Mouse (Mus musculus) limb, embryonic 12.5 days (tissue): Measurements from ENCODE around the gene Prtg. TPM values are rescaled to one million over a fixed set of nuclear protein-coding genes. Genes with fewer than 3 reads are reported as not detected.

ENCODE experiments used
- ATAC-seq: fragments of 200-750 bp; cut with Nextera tagmentation; 2 replicates; pipeline ENCODE4 v1.8.0; 2017; ENCODE audit warnings: low read depth, moderate TSS enrichment; ENCODE audit not compliant: insufficient number of reproducible peaks, insufficient read depth, low FRiP score, low TSS enrichment
- H3K27ac ChIP-seq: fragments of 300-500 bp; sonication (generic); 2 replicates; pipeline ENCODE4 v1.5.1; 2016; ENCODE audit warnings: mild to moderate bottlenecking, moderate library complexity
- H3K27me3 ChIP-seq: fragments of 300-500 bp; sonication (generic); 2 replicates; pipeline ENCODE4 v1.6.1; 2016; ENCODE audit warnings: mild to moderate bottlenecking, moderate library complexity
- H3K36me3 ChIP-seq: fragments of 300-500 bp; sonication (generic); 2 replicates; pipeline ENCODE4 v1.6.1; 2016; ENCODE audit warnings: mild to moderate bottlenecking, moderate library complexity
- H3K4me1 ChIP-seq: fragments of 300-500 bp; sonication (generic); replicated peaks from 2 replicates; pipeline ENCODE4 v1.6.1; 2016
- H3K4me2 ChIP-seq: fragments of 300-500 bp; sonication (generic); 2 replicates; pipeline ENCODE4 v1.6.1; 2016; ENCODE audit warnings: mild to moderate bottlenecking, moderate library complexity
- H3K4me3 ChIP-seq: fragments of 300-500 bp; sonication (generic); replicated peaks from 2 replicates; pipeline ENCODE4 v1.5.1; 2016; ENCODE audit warnings: mild to moderate bottlenecking
- H3K9ac ChIP-seq: fragments of 300-500 bp; sonication (generic); replicated peaks from 2 replicates; pipeline ENCODE4 v1.6.1; 2016; ENCODE audit warnings: mild to moderate bottlenecking, moderate library complexity
- H3K9me3 ChIP-seq: fragments of 300-500 bp; sonication (generic); 2 replicates; pipeline ENCODE4 v1.6.1; 2016; ENCODE audit warnings: mild to moderate bottlenecking, moderate library complexity
- WGBS: fragments of 180-500 bp; shearing (Covaris S2); methylation state at CpG from one replicate; pipeline ENCODE4 v1.1.7; 2016; 5-methylcytosine and 5-hydroxymethylcytosine counted together
- polyA plus RNA-seq: library from polyadenylated mRNA; unstranded; fragments of >200 nt; fragmentation: Nextera tagmentation; extraction: Ambion mirVana; gene quantifications from 2 replicates; pipeline ENCODE4 v1.2.1, GENCODE M21; 2016

Prtg gene
- polyA plus RNA-seq, 1 experiment from 2014 or later = 0.95 TPM

DNA sequence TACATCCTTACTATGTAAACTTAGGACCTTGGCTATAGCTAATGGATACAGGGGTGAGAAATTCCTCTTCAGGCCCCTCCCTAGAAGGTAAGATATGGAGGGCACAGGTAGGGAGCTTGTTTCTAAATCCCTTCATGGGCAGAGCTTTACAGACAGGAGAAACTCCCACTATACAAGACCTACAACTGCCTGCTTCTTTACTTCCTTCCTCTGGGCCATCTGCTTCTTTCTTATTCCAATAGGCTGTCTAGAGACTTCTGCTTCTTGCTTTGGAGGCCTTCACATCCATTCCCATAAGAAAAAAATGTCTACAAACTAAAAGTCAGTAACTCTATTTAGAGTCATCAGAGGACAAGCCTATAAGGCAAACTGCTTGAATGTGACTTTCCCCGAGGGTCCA, 18.9 kb upstream of the Prtg start:
- no peak overlapping the region for H3K9ac ChIP-seq
- H3K4me3 ChIP-seq = no peak overlapping the region
- 95% methylated on average over 1 of the region's 1 CpGs for WGBS
- no peaks in the 10 kb centered on the region for H3K9me3 ChIP-seq
- ATAC-seq = no peak
- H3K27ac ChIP-seq = no peak overlapping the region
- 0 out of 2 replicates have a peak, but pooled peaks cover 8% of the 10 kb centered on the region for H3K27me3 ChIP-seq
- no peaks in the 10 kb centered on the region for H3K36me3 ChIP-seq
- H3K4me2 ChIP-seq = no peak overlapping the region
- peaks cover 14% of the 10 kb centered on the region for H3K4me1 ChIP-seq

DNA sequence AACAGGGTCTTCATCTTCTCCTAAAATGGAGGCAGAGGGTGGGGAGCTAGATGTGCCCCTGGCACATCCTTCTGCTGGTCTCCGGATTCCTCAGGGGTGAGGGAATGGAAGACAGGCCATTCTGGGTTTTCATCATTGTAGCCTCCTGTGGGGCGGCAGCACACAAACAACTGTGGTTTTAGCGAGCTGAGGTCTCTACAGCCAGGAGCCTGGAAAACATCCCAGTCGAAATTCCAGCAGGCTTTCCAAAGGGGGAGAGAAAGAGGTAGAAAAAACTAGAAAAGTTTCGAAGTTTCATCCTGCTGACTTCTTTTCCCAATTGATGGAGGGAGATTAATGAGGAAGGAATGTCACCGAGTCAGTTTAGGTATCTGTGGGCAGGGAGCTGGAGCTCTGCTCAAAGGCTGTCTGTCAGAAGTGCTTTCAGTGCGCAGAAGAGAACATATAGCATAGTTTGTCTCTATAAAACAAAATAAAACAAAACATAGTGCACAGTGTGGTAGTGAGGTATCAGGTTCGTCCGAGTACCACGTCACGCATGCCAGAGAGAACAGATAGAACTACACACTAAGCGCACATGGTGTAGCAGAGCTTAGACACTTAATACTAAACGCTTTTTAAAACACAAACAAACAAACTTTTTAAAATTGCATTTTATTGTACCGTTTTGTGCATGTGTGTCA, 16.0 kb upstream of the Prtg start:
- H3K4me3 ChIP-seq = no peak overlapping the region
- peaks cover 14% of the 10 kb centered on the region for H3K4me1 ChIP-seq
- no peaks in the 10 kb centered on the region for H3K9me3 ChIP-seq
- no peak overlapping the region for H3K9ac ChIP-seq
- 48% methylated on average over 14 of the region's 14 CpGs for WGBS
- H3K27ac ChIP-seq = no peak overlapping the region
- ATAC-seq = no peak
- no peak overlapping the region for H3K4me2 ChIP-seq
- no peaks in the 10 kb centered on the region for H3K36me3 ChIP-seq
- H3K27me3 ChIP-seq = 0 out of 2 replicates have a peak, but pooled peaks cover 8% of the 10 kb centered on the region

DNA sequence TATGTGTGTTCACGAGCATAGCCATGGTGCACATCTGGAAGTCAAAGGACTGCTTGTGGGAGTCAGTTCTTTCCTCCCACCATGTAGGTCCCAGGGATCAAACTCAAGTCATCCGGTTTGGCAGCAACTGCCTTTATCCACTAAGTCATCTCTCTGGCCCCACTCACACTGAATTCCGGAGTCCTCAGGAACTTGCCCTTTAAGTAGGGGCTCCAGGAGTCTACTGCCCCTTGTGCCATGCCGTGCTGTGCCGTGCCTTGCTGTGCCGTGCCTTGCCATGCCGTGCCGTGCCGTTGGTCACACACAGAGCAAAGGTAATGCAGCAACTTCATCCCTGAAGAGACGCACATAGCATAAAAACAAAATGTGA, 15.5 kb upstream of the Prtg start:
- no peak for ATAC-seq
- H3K4me1 ChIP-seq = peaks cover 14% of the 10 kb centered on the region
- H3K4me2 ChIP-seq = peak overlapping the region; percentile 21; the same call in 1 of the 2 replicates
- H3K27ac ChIP-seq = no peak overlapping the region
- H3K9ac ChIP-seq = no peak overlapping the region
- H3K4me3 ChIP-seq = no peak overlapping the region
- H3K27me3 ChIP-seq = 0 out of 2 replicates have a peak, but pooled peaks cover 8% of the 10 kb centered on the region
- 20% methylated on average over 10 of the region's 10 CpGs for WGBS
- H3K36me3 ChIP-seq = no peaks in the 10 kb centered on the region
- no peaks in the 10 kb centered on the region for H3K9me3 ChIP-seq

DNA sequence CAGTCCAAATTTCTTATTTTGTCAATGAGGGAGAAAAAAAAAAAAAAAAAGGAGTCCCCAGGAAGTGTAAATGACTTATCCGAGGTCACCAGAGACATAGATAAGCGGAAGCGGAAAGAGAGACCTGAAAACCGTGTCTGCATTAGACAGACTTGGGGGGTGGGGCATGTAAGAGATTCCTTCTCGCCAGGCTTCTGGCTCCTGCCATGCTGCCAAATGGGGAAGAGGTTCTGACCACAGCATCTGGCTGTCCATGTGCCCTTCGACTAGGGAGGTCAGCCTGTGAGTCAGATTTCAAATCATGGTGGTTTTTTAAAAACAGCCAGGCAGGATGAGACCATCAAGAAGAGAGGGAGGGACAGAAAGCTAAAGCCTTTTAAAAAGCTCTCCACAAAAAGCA, 15.0 kb upstream of the Prtg start:
- Histone ChIP-seq H3K27me3 (0 out of 2 replicates have a peak, but pooled peaks cover 8% of the 10 kb centered on the region), H3K27ac (no peak overlapping the region), H3K9me3 (no peaks in the 10 kb centered on the region), H3K9ac (no peak overlapping the region), H3K4me1 (peaks cover 14% of the 10 kb centered on the region), H3K36me3 (no peaks in the 10 kb centered on the region), H3K4me3 (no peak overlapping the region), H3K4me2 (no peak overlapping the region)
- ATAC-seq = no peak
- 12% methylated on average over 6 of the region's 6 CpGs for WGBS

DNA sequence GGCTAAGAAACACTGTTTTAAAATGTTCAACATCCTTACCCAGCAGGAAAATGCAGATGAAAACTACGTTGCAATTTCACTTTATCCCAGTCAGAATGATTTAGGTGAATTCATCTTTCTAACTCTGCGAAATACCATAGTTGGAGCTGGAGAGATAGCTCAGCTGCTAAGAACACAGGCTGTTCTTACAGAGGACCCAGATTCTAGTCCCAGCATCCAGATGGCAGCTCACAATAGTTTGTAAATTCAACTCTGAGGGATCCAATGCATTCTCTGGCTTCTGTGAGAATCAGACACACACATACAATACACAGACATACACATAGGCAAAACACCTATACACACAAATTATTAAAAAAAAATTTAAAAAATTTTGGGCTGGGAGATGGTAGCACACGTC, 11.4 kb upstream of the Prtg start:
- peaks cover 13% of the 10 kb centered on the region; the same call in 1 of the 2 replicates for H3K27me3 ChIP-seq
- no peak overlapping the region for H3K9ac ChIP-seq
- H3K4me1 ChIP-seq = peaks cover 14% of the 10 kb centered on the region
- H3K27ac ChIP-seq = no peak overlapping the region
- H3K4me3 ChIP-seq = no peak overlapping the region
- H3K4me2 ChIP-seq = no peak overlapping the region
- H3K9me3 ChIP-seq = no peaks in the 10 kb centered on the region
- no peaks in the 10 kb centered on the region for H3K36me3 ChIP-seq
- no peak for ATAC-seq
- 87% methylated on average over 3 of the region's 3 CpGs for WGBS

DNA sequence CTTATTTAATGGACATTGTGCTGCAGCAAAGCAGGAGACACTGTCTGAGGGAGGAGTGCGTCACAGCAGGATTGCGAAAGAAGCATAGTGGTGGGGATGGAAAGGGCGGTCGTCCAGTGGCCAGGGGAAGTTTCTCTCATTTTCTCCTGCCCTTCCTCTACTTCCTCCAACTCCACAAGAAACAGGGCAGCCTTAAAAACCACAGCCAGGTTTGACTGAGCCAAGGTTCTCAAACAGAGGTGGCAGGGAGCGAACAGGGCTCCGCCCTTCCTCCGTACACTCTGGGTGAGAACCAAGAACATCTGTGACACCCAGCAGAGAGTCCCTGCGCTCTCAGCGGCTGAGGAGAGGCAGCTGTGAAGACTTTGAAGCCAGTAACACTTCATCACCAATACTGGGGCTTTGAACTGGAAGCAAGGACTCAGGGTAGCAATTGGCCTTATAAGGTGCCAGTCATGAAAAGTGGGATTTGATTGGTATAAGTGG, 9.5 kb upstream of the Prtg start:
- H3K27me3 ChIP-seq = peaks cover 12% of the 10 kb centered on the region; the same call in 1 of the 2 replicates
- no peaks in the 10 kb centered on the region for H3K9me3 ChIP-seq
- no peaks in the 10 kb centered on the region; the same call in 1 of the 2 replicates for H3K4me1 ChIP-seq
- 38% methylated on average over 9 of the region's 9 CpGs for WGBS
- no peak overlapping the region for H3K4me2 ChIP-seq
- H3K4me3 ChIP-seq = no peak overlapping the region
- H3K9ac ChIP-seq = no peak overlapping the region
- H3K27ac ChIP-seq = no peak overlapping the region
- no peaks in the 10 kb centered on the region for H3K36me3 ChIP-seq
- ATAC-seq = no peak

DNA sequence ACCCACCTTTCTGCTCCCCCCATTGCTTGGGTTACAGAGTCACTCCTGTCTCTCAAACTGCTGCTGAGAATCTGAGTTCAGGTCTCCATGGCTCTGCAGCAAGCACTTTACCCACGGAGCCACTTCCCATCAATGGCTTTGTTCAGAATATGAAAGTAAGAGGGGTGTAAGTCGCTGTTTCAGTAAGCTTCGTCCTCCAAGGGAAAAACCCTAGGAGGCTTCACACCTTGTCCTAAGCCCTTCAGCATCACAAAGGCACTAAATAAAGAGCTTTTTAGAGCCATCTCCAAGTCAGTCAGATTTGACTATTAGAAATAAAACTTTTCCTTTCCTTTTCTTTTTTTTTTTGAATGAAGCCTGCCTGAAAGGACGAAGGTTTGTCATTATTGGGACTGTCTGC, 3.4 kb upstream of the Prtg start:
- Histone ChIP-seq H3K4me2 (no peak overlapping the region), H3K27me3 (peaks cover 17% of the 10 kb centered on the region; the same call in 1 of the 2 replicates), H3K27ac (no peak overlapping the region), H3K36me3 (no peaks in the 10 kb centered on the region), H3K9me3 (no peaks in the 10 kb centered on the region), H3K9ac (no peak overlapping the region), H3K4me3 (no peak overlapping the region), H3K4me1 (peaks cover 16% of the 10 kb centered on the region)
- ATAC-seq = no peak
- 33% methylated on average over 4 of the region's 4 CpGs for WGBS

DNA sequence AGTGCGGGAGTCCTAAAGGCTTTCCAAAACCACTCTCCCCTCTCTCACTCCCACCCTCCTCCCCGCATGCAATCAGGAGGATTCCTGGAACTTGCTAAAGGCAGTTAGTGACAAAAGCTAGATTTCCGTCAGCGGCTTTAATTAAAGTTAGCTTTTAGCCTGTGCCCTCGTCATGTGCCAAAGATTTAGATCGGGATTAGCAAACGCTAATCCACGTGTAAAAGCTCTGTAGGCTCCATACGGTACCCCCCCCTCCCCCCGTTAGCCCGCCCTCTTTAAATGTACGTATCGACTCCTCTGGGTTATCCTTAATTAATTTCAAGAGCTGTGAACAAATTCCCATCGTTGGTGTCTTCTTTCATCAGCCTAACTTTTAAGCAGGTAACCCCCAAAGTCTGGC, 528 bp upstream of the Prtg start:
- 0 out of 2 replicates have a peak overlapping the region, but pooled peaks have one; percentile 88 for H3K9ac ChIP-seq
- ATAC-seq = no peak
- peaks cover 21% of the 10 kb centered on the region for H3K27me3 ChIP-seq
- H3K9me3 ChIP-seq = no peaks in the 10 kb centered on the region
- H3K4me1 ChIP-seq = peaks cover 32% of the 10 kb centered on the region
- no peak overlapping the region for H3K27ac ChIP-seq
- WGBS = 3% methylated on average over 14 of the region's 14 CpGs
- H3K4me3 ChIP-seq = peak overlapping the region; percentile 82
- no peaks in the 10 kb centered on the region for H3K36me3 ChIP-seq
- peak overlapping the region; percentile 100 for H3K4me2 ChIP-seq

DNA sequence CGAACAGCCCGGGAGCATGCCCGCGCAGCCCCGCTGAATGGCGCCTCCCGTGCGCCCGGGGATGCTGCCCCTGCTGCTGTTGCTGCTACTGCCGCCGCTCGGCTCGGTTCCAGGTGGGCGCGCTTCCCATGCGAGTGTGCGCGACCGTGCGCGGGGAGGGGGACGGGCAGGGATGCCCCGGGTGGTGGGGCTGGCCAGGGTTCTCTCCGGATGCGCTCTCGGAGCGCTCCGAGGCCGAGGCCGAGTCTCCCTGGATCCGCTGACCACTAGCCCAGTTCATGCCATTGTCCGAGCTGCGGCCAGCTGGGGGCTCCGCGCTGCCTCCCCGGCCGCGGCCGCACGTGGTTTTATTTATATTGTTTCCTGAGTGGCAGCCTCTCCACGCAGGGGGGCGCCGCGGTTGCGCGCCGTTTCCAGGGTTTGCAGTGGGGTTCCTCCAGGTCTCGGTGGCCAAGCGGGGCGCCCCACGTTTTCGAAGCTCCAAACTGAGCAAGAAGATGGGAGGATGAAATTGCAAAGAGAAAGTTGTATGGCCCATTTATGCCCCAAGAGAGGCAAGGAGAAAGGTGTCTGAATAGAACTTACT, 839 bp downstream of the Prtg start:
- H3K36me3 ChIP-seq = no peaks in the 10 kb centered on the region
- under 1% methylated on average over 52 of the region's 52 CpGs for WGBS
- no peaks in the 10 kb centered on the region for H3K9me3 ChIP-seq
- H3K4me3 ChIP-seq = peak overlapping the region; percentile 82
- H3K9ac ChIP-seq = peak overlapping the region; percentile 88
- H3K4me2 ChIP-seq = peak overlapping the region; percentile 100
- peaks cover 21% of the 10 kb centered on the region for H3K27me3 ChIP-seq
- peaks cover 33% of the 10 kb centered on the region for H3K4me1 ChIP-seq
- peak overlapping the region; percentile 80 for H3K27ac ChIP-seq
- peak; percentile 26; the same call in 1 of the 2 replicates for ATAC-seq

DNA sequence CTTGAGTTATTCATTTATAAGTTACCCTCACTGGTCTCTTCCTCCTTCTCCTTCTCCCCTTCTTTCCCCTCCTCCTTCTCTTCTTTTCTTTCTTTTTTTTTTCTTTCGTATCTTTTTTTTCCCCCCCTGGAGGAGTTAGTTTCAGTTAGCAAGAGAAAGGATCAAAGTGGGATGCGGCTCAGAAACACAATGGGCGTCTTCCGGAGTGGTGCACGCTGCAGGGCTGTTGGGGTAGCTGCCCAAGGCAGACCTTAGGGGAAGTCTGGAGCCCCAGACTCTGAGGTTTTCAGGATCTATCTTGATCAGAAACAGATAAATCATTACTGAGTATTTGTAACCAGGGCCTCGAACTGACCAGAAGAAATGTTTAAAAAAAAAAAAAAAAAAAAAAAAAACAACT, 1.5 kb downstream of the Prtg start:
- Histone ChIP-seq H3K4me2 (peak overlapping the region; percentile 100), H3K4me1 (peaks cover 40% of the 10 kb centered on the region)

DNA sequence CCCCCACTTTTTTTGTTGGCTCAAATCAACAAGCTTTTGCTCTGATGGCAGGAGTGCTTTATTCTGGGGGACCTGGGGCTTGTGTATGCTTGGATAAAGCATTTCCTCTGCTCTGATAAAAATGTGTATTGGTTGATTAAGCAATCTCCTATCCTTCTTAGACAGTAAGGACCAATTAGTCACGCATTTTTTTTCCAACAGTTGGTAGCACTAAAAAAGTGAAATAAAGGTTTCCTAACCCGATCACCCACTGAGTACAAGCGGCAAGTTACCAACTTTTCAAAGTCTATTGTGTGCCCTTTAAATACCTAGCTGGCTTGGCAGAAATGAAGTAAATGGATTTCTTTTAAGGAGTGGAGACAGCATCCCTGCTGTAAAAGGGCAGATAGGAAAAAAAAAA, 1.9 kb downstream of the Prtg start:
- Histone ChIP-seq H3K27ac (no peak overlapping the region), H3K4me2 (peak overlapping the region; percentile 100)
- 7% methylated on average over 3 of the region's 3 CpGs for WGBS

More for the DNA sequence above, 1.5 kb downstream of the Prtg start:
- no peak overlapping the region for H3K9ac ChIP-seq
- no peaks in the 10 kb centered on the region for H3K9me3 ChIP-seq
- under 1% methylated on average over 6 of the region's 6 CpGs for WGBS
- peaks cover 21% of the 10 kb centered on the region for H3K27me3 ChIP-seq
- H3K4me3 ChIP-seq = peak overlapping the region; percentile 82
- H3K36me3 ChIP-seq = no peaks in the 10 kb centered on the region
- no peak overlapping the region for H3K27ac ChIP-seq
- ATAC-seq = no peak

More for the DNA sequence above, 1.9 kb downstream of the Prtg start:
- H3K27me3 ChIP-seq = peaks cover 21% of the 10 kb centered on the region
- peaks cover 41% of the 10 kb centered on the region for H3K4me1 ChIP-seq
- ATAC-seq = no peak
- H3K9ac ChIP-seq = no peak overlapping the region
- no peaks in the 10 kb centered on the region for H3K36me3 ChIP-seq
- no peaks in the 10 kb centered on the region for H3K9me3 ChIP-seq
- H3K4me3 ChIP-seq = peak overlapping the region; percentile 82; the same call in 1 of the 2 replicates
